Mouse (Mus musculus) CH12.LX (cell line): ENCODE data around the gene Asl. TPM values are rescaled to one million over a fixed set of nuclear protein-coding genes. Genes with fewer than 3 reads are reported as not detected.

Experiments
- DNase-seq: peaks from one replicate; pipeline ENCODE4 v3.0.0-alpha.2; 2013; ENCODE audit errors: extremely low read depth
- H3K27ac ChIP-seq: 2 replicates; pipeline ENCODE4 v1.5.1; 2012; ENCODE audit warnings: low read depth, mild to moderate bottlenecking, control low read depth, moderate library complexity; ENCODE audit not compliant: insufficient read depth
- H3K27me3 ChIP-seq: replicated peaks from 2 replicates; pipeline ENCODE3; 2012; ENCODE audit warnings: inconsistent platforms
- H3K36me3 ChIP-seq, 2 experiments: replicated peaks in 1 of 2; 2 replicates each; pipeline versions ENCODE3 to v1.6.1; 2012; ENCODE audit warnings: inconsistent platforms in 1 of 2, low read length in 1 of 2, mild to moderate bottlenecking in 1 of 2, mixed read lengths in 1 of 2, moderate library complexity in 1 of 2; ENCODE audit not compliant: control insufficient read depth in 1 of 2, insufficient read depth in 1 of 2
- H3K4me1 ChIP-seq, 2 experiments: 2 replicates each; pipeline ENCODE4 v1.6.1; 2012; ENCODE audit warnings: inconsistent platforms in 1 of 2, moderate library complexity in 1 of 2; ENCODE audit not compliant: insufficient read depth in 2 of 2, control insufficient read depth in 1 of 2
- H3K4me2 ChIP-seq: 2 replicates; pipeline ENCODE4 v1.6.1; 2012; ENCODE audit warnings: low read depth, mild to moderate bottlenecking, control low read depth; ENCODE audit not compliant: poor library complexity, insufficient read depth, severe bottlenecking
- H3K4me3 ChIP-seq, 3 experiments: fragments of 150-350 bp in 1 of 3; sonication (generic) in 1 of 3; replicated peaks in 1 of 3; 2 replicates each; pipeline versions ENCODE3 to v1.5.1; 2011 to 2012; ENCODE audit warnings: low read depth in 2 of 3, low read length in 2 of 3, mild to moderate bottlenecking in 2 of 3, moderate library complexity in 2 of 3, control low read depth in 1 of 3, improper control_type of control experiment in 1 of 3, inconsistent platforms in 1 of 3, mixed read lengths in 1 of 3; ENCODE audit not compliant: poor library complexity in 1 of 3
- H3K79me2 ChIP-seq: replicated peaks from 2 replicates; pipeline ENCODE4 v1.6.1; 2012; ENCODE audit warnings: mild to moderate bottlenecking, moderate library complexity; ENCODE audit not compliant: control insufficient read depth, poor library complexity, insufficient read depth, severe bottlenecking; ENCODE audit errors: extremely low read depth
- H3K9ac ChIP-seq: 2 replicates; pipeline ENCODE4 v1.6.1; 2012; ENCODE audit warnings: low read depth, mild to moderate bottlenecking, control low read depth, moderate library complexity; ENCODE audit not compliant: insufficient read depth
- H3K9me3 ChIP-seq: replicated peaks from 2 replicates; pipeline ENCODE3; 2012; ENCODE audit warnings: low read length, inconsistent platforms, mixed read lengths
- BHLHE40 ChIP-seq: IDR thresholded peaks from 2 replicates; pipeline ENCODE4 v1.6.1; 2011; ENCODE audit warnings: mild to moderate bottlenecking, low read depth, low read length, improper control_type of control experiment
- CHD2 ChIP-seq: IDR thresholded peaks from 2 replicates; pipeline ENCODE4 v1.6.1; 2011; ENCODE audit warnings: low read length, improper control_type of control experiment
- CTCF ChIP-seq, 2 experiments: IDR thresholded peaks in 1 of 2; conservative IDR thresholded peaks in 1 of 2; 2 replicates each; pipeline ENCODE4 v1.5.1; 2011 to 2012; ENCODE audit warnings: low read depth in 2 of 2, low read length in 2 of 2, improper control_type of control experiment in 1 of 2, inconsistent platforms in 1 of 2, mild to moderate bottlenecking in 1 of 2, moderate library complexity in 1 of 2
- E2F4 ChIP-seq: IDR thresholded peaks from 2 replicates; pipeline ENCODE4 v1.6.1; 2011; ENCODE audit warnings: low read depth, low read length, improper control_type of control experiment; ENCODE audit not compliant: insufficient replicate concordance
- ELF1 ChIP-seq: IDR thresholded peaks from 2 replicates; pipeline ENCODE4 v1.6.1; 2014; ENCODE audit warnings: low read depth, mild to moderate bottlenecking, inconsistent platforms, low read length, improper control_type of control experiment
- EP300 ChIP-seq: IDR thresholded peaks from 2 replicates; pipeline ENCODE4 v1.6.1; 2011; ENCODE audit warnings: low read length, improper control_type of control experiment
- ETS1 ChIP-seq: conservative IDR thresholded peaks from 2 replicates; pipeline ENCODE4 v1.6.1; 2012; ENCODE audit warnings: low read depth, mild to moderate bottlenecking, inconsistent platforms, low read length, improper control_type of control experiment, moderate library complexity
- GABPA ChIP-seq: IDR thresholded peaks from 2 replicates; pipeline ENCODE4 v1.6.1; 2012; ENCODE audit warnings: low read depth, low read length, improper control_type of control experiment, inconsistent platforms; ENCODE audit not compliant: insufficient replicate concordance
- HCFC1 ChIP-seq: IDR thresholded peaks from 2 replicates; pipeline ENCODE4 v1.6.1; 2012; ENCODE audit warnings: low read depth, mild to moderate bottlenecking, inconsistent platforms, low read length, improper control_type of control experiment
- IRF4 ChIP-seq: IDR thresholded peaks from 2 replicates; pipeline ENCODE4 v1.6.1; 2014; ENCODE audit warnings: low read depth, mild to moderate bottlenecking, inconsistent platforms, low read length, improper control_type of control experiment
- JUN ChIP-seq: IDR thresholded peaks from 2 replicates; pipeline ENCODE4 v1.6.1; 2011; ENCODE audit warnings: low read depth, mild to moderate bottlenecking, low read length, improper control_type of control experiment, moderate library complexity; ENCODE audit not compliant: insufficient read depth
- JUND ChIP-seq: conservative IDR thresholded peaks from 2 replicates; pipeline ENCODE4 v1.6.1; 2011; ENCODE audit warnings: low read depth, low read length, improper control_type of control experiment
- KAT2A ChIP-seq: IDR thresholded peaks from 2 replicates; pipeline ENCODE4 v1.6.1; 2012; ENCODE audit warnings: low read length, improper control_type of control experiment, inconsistent platforms; ENCODE audit not compliant: insufficient replicate concordance
- MAFK ChIP-seq: IDR thresholded peaks from 2 replicates; pipeline ENCODE4 v1.6.1; 2011; ENCODE audit warnings: low read length, improper control_type of control experiment; ENCODE audit not compliant: insufficient replicate concordance
- MAX ChIP-seq: IDR thresholded peaks from 2 replicates; pipeline ENCODE4 v1.6.1; 2011; ENCODE audit warnings: low read length, improper control_type of control experiment
- MAZ ChIP-seq: IDR thresholded peaks from 2 replicates; pipeline ENCODE4 v1.6.1; 2012; ENCODE audit warnings: low read depth, mild to moderate bottlenecking, inconsistent platforms, low read length, improper control_type of control experiment, moderate library complexity
- MEF2A ChIP-seq: IDR thresholded peaks from 2 replicates; pipeline ENCODE4 v1.6.1; 2014; ENCODE audit warnings: low read depth, mild to moderate bottlenecking, inconsistent platforms, low read length, improper control_type of control experiment, borderline replicate concordance
- MXI1 ChIP-seq: IDR thresholded peaks from 2 replicates; pipeline ENCODE4 v1.6.1; 2011; ENCODE audit warnings: mild to moderate bottlenecking, low read depth, low read length, improper control_type of control experiment
- MYC ChIP-seq: IDR thresholded peaks from 2 replicates; pipeline ENCODE4 v1.6.1; 2011; ENCODE audit warnings: low read depth, mild to moderate bottlenecking, improper control_type of control experiment, low read length
- NELFE ChIP-seq: IDR thresholded peaks from 2 replicates; pipeline ENCODE4 v1.6.1; 2011; ENCODE audit warnings: low read depth, low read length, improper control_type of control experiment
- RAD21 ChIP-seq: IDR thresholded peaks from 2 replicates; pipeline ENCODE4 v1.6.1; 2011; ENCODE audit warnings: low read depth, mild to moderate bottlenecking, low read length, improper control_type of control experiment, moderate library complexity
- RCOR1 ChIP-seq: conservative IDR thresholded peaks from 2 replicates; pipeline ENCODE4 v1.6.1; 2012; ENCODE audit warnings: low read depth, mild to moderate bottlenecking, inconsistent platforms, low read length, improper control_type of control experiment
- SMC3 ChIP-seq: IDR thresholded peaks from 2 replicates; pipeline ENCODE4 v1.6.1; 2011; ENCODE audit warnings: low read depth, low read length, improper control_type of control experiment
- TBP ChIP-seq: conservative IDR thresholded peaks from 2 replicates; pipeline ENCODE4 v1.6.1; 2011; ENCODE audit warnings: low read depth, low read length, improper control_type of control experiment
- UBTF ChIP-seq: IDR thresholded peaks from 2 replicates; pipeline ENCODE4 v1.6.1; 2012; ENCODE audit warnings: low read depth, mild to moderate bottlenecking, inconsistent platforms, low read length, improper control_type of control experiment, moderate library complexity
- ZC3H11A ChIP-seq: IDR thresholded peaks from 2 replicates; pipeline ENCODE4 v1.6.1; 2012; ENCODE audit warnings: low read depth, mild to moderate bottlenecking, inconsistent platforms, low read length, improper control_type of control experiment
- ZKSCAN1 ChIP-seq: IDR thresholded peaks from 2 replicates; pipeline ENCODE4 v1.6.1; 2012; ENCODE audit warnings: low read depth, inconsistent platforms, low read length, improper control_type of control experiment, borderline replicate concordance
- dilution Hi-C: fragments of 300-500 bp; cut with MboI; formaldehyde crosslinking; loops from 2 replicates; pipeline ENCODE4 v1.14.3; 2020; ENCODE audit warnings: low sequenced_read_pairs; ENCODE audit not compliant: extremely low pct_unique_long_range_greater_than_20kb, extremely low pct_ligation_motif_present
- in situ Hi-C: fragments of 300-500 bp; cut with MboI; formaldehyde crosslinking; loops from 3 replicates; pipeline ENCODE4 v1.14.3; 2019; ENCODE audit warnings: low sequenced_read_pairs, low pct_ligation_motif_present, low pct_unique_long_range_greater_than_20kb, mixed read lengths
- polyA plus RNA-seq: library from polyadenylated mRNA; unstranded; fragments of >175 nt; gene quantifications from 2 replicates; pipeline ENCODE4 v1.2.1, GENCODE M21; 2012; ENCODE audit warnings: low read depth; ENCODE audit not compliant: insufficient read length
- total RNA-seq, 2 experiments: library from RNA; depleted of rRNA; stranded (reverse); fragments of 300-350 nt in 1 of 2; fragments of >200 nt in 1 of 2; gene quantifications; 2 replicates each; pipeline ENCODE4 v1.2.3; 2012 to 2014

Asl gene
- total and polyA plus RNA-seq, 3 experiments = 44.8 to 70.4 (median 61.0) TPM

DNA sequence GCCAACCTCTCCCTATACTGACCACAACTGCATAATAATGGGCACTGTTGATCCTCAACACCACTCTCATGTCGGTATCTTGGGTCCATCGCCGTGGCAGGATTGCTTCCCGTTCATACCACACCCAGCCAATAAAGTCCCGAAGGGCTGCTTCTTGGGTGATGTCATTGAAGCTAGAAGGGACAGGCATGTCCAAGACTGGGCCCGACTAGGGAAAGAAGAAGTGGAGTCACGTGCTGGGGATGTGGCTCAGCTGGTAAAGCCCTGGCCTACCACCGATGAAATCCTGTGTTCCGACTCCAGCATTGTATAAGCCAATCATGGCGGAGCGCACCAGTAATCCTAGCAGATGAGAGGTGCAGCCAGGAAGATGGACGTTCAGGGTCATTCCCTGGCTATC is 28.3 kb downstream of the Asl start (continued):
- TF ChIP-seq ETS1 = 0 out of 2 replicates have a peak, but pooled peaks have one; percentile 24
- TF ChIP-seq TBP = no peak
- TF ChIP-seq KAT2A = no peak
- TF ChIP-seq JUN = no peak
- TF ChIP-seq MAFK = no peak
- TF ChIP-seq RCOR1 = no peak
- no peak for TF ChIP-seq EP300
- no peak for TF ChIP-seq JUND
- no peak for TF ChIP-seq CHD2
- no peak for TF ChIP-seq HCFC1
- no peak for TF ChIP-seq ZKSCAN1
- TF ChIP-seq MYC = no peak
- no peak for TF ChIP-seq NELFE
- no peak for TF ChIP-seq GABPA
- TF ChIP-seq MXI1 = no peak
- TF ChIP-seq BHLHE40 = peak; percentile 91
- TF ChIP-seq MAZ = no peak
- TF ChIP-seq MAX = no peak
- no peak for TF ChIP-seq SMC3
- no peak for TF ChIP-seq IRF4
- no peak for TF ChIP-seq E2F4
- TF ChIP-seq CTCF (conservative IDR thresholded peaks at IDR 0.05 in 1 of 2, IDR thresholded peaks at IDR 0.05 in 1 of 2; ENCODE audit: low read depth in 2 of 2, low read length in 2 of 2) = no peak

DNA sequence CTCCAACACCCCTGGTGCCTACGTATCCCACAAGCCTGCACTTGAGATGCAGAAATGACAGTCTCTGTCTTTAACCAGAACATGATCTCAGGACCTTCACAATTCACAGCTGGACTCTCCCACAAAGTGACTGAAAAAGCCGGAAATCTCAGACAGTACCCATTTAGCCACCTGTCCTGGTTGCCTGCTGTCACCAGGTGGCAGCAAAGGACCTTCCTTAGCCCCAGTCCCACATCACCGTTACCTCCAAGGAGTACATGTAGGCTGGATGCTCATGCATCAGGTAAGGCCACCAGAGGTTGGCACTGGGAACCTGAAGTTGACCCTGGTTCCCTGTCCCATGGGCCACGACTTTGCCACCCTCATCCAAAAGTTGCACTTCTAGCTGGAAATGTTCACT is 29.9 kb downstream of the Asl start:
- H3K27ac ChIP-seq = no peak overlapping the region
- TF ChIP-seq RAD21 (peak; percentile 95), ZC3H11A (0 out of 2 replicates have a peak, but pooled peaks have one; percentile 22), MAZ (no peak), E2F4 (no peak), ETS1 (no peak), MYC (peak; percentile 50; the same call in 1 of the 2 replicates), SMC3 (peak; percentile 88), MEF2A (0 out of 2 replicates have a peak, but pooled peaks have one; percentile 19), CTCF (conservative IDR thresholded peaks at IDR 0.05 in 1 of 2, IDR thresholded peaks at IDR 0.05 in 1 of 2; ENCODE audit: low read depth in 2 of 2, low read length in 2 of 2) (peak; percentile 71 to 95), ZKSCAN1 (no peak), ELF1 (0 out of 2 replicates have a peak, but pooled peaks have one; percentile 23), KAT2A (no peak), MAFK (no peak), UBTF (no peak)
- no peaks in the 10 kb centered on the region for H3K9me3 ChIP-seq
- H3K9ac ChIP-seq = no peak overlapping the region
- H3K36me3 ChIP-seq = peaks cover 41 to 67% of the 10 kb centered on the region in 2 experiments
- H3K4me1 ChIP-seq = peaks cover 14 to 59% of the 10 kb centered on the region in 2 experiments
- no peak overlapping the region for H3K4me2 ChIP-seq
- DNase-seq = peak; percentile 78
- no peak overlapping the region for H3K4me3 ChIP-seq
- dilution Hi-C loops = no loop called here
- in situ Hi-C loops = no loop called here
- no peaks in the 10 kb centered on the region for H3K27me3 ChIP-seq
- H3K79me2 ChIP-seq = peaks cover 15% of the 10 kb centered on the region
